Mouse (Mus musculus) bone marrow, adult 2 months (tissue): ENCODE data around the gene Mpv17l2.

Experiments
- CTCF ChIP-seq: fragments of 200-500 bp; IDR thresholded peaks from 2 replicates; pipeline ENCODE4 v1.5.1; 2011; ENCODE audit warnings: low read length, control low read depth; ENCODE audit not compliant: control insufficient read depth, insufficient read depth
- POLR2A ChIP-seq: fragments of 200-500 bp; IDR thresholded peaks from 2 replicates; pipeline ENCODE4 v1.6.1; 2011; ENCODE audit warnings: low read depth, mild to moderate bottlenecking, control low read depth, low read length, borderline replicate concordance; ENCODE audit not compliant: control insufficient read depth

DNA sequence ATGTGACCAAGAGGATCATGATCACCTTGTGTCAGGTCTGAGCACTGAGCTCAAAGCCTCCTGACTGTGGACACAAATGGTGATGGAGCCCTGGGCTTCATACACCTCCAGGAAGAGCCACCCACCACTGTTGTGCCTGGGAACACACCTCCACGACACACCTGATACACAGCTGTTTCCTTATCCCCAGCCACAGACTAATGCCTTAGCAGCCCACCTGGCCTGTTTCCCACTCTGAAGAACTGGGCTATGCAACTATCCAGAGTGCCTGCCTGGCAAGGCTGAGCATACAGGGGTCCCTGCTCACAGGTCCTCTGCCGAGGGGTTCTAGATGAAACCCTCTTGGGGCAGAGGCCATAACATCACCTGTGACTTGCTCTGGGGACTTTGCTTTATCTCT lies 33.5 kb upstream of the Mpv17l2 start:
- TF ChIP-seq CTCF: no peak
- no peak for TF ChIP-seq POLR2A
